Mouse (Mus musculus) bone marrow, adult 2 months (tissue): ENCODE measurements around the gene Wdr12. TPM values are rescaled to one million over a fixed set of nuclear protein-coding genes. Genes with fewer than 3 reads are reported as not detected.

Experiments used
- H3K27ac ChIP-seq: fragments of 200-500 bp; 2 replicates; pipeline ENCODE4 v1.5.1; 2012; ENCODE audit warnings: low read depth, mild to moderate bottlenecking, control low read depth, inconsistent platforms, low read length; ENCODE audit not compliant: control insufficient read depth, poor library complexity, insufficient read depth
- H3K4me1 ChIP-seq: fragments of 200-500 bp; 2 replicates; pipeline ENCODE4 v1.6.1; 2011; ENCODE audit warnings: low read length; ENCODE audit not compliant: control insufficient read depth, insufficient read depth
- H3K4me3 ChIP-seq: fragments of 200-500 bp; replicated peaks from 2 replicates; pipeline ENCODE3; 2011; ENCODE audit warnings: mild to moderate bottlenecking, low read depth, low read length, control low read depth; ENCODE audit not compliant: control insufficient read depth
- CTCF ChIP-seq: fragments of 200-500 bp; IDR thresholded peaks from 2 replicates; pipeline ENCODE4 v1.5.1; 2011; ENCODE audit warnings: low read length, control low read depth; ENCODE audit not compliant: control insufficient read depth, insufficient read depth
- POLR2A ChIP-seq: fragments of 200-500 bp; IDR thresholded peaks from 2 replicates; pipeline ENCODE4 v1.6.1; 2011; ENCODE audit warnings: low read depth, mild to moderate bottlenecking, control low read depth, low read length, borderline replicate concordance; ENCODE audit not compliant: control insufficient read depth
- WGBS: fragments of 180-500 bp; shearing (Covaris S2); methylation state at CpG from one replicate; pipeline ENCODE4 v1.1.7; 2018; 5-methylcytosine and 5-hydroxymethylcytosine counted together
- polyA plus RNA-seq: library from polyadenylated mRNA; stranded (reverse); fragments of >200 nt; gene quantifications from 2 replicates; pipeline ENCODE4 v1.2.4, GENCODE M21; 2011; ENCODE audit warnings: low replicate concordance; ENCODE audit not compliant: missing spikeins, insufficient read depth, insufficient read length

The Wdr12 gene
- 13.7 and 23.6 TPM in 2 replicates for polyA plus RNA-seq

DNA sequence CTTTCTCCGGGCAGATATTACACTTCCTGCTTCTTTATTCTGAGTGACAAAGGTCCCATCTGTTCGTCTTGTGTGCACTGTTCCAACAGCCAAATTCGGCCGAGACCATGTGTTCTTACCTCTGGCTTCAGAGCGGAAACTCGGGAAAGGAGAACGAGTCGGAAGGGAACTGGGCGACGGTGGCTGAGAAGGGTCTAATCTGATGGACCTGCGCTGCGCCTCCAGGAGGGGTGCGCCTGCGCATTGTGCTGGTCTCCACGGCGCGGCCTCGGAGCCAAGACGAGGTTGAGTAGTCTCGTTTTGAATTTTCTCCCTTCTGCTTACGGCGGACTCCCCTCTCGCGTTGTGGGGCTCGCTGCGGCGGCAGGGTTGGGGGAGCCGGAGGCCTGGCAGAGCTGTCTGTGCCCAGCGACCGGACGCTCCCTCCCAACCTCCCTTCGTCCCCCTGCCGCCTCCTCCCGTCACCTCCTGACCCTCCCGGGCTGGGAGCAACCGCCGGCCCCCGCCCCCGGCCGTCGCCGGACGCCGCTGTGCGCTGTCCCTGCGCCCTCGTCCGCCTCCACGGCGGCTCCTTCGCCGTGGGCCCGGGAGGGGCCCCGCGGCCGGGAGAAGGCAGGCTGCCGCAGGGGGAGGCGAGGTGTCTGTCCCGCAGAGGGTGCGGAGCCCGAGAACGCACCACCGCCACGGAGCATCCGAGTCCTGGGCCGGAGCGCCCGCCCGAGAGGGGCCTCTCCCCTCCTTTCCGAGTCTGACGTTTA, at the start of gene Wdr12, which contains the start of gene Carf:
Gene Wdr12 (minus strand): TSS at position 622 of the 758 bp plus-strand sequence.
Gene Carf (plus strand): TSS at position 224 of the 758 bp plus-strand sequence.
- peak within 1 kb of the TSS; percentile 93 for H3K27ac ChIP-seq
- WGBS = under 1% methylated on average over 71 of the region's 71 CpGs
- H3K4me3 ChIP-seq = peak within 1 kb of the TSS; percentile 69
- H3K4me1 ChIP-seq = no peaks in the 10 kb centered on the region
- TF ChIP-seq POLR2A (peak; percentile 67; the same call in 1 of the 2 replicates), CTCF (peak; percentile 21; the same call in 1 of the 2 replicates)

DNA sequence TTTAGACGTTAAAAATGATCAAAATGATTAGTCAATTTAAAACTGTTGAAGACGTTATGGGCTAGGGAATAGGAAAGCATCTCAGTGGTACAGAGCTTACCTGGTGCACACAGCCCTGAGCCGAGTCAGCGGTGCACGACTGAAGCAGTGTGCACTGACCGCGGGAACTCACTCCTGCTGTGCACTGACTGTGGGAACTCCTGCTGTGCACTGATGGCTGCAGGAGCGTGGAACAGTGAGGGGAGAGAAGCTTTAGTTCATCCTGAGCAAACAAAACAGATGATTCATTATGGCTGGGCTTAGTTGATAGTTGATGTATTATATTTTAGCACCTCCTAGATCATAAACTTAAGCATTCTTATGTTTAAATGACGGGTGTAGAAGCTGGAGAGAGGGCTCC, 38.9 kb upstream of the Wdr12 start:
- 83% methylated on average over 9 of the region's 9 CpGs for WGBS
- TF ChIP-seq CTCF = no peak
- no peak for TF ChIP-seq POLR2A
- Histone ChIP-seq H3K27ac (no peak overlapping the region), H3K4me3 (no peak overlapping the region), H3K4me1 (no peaks in the 10 kb centered on the region)

DNA sequence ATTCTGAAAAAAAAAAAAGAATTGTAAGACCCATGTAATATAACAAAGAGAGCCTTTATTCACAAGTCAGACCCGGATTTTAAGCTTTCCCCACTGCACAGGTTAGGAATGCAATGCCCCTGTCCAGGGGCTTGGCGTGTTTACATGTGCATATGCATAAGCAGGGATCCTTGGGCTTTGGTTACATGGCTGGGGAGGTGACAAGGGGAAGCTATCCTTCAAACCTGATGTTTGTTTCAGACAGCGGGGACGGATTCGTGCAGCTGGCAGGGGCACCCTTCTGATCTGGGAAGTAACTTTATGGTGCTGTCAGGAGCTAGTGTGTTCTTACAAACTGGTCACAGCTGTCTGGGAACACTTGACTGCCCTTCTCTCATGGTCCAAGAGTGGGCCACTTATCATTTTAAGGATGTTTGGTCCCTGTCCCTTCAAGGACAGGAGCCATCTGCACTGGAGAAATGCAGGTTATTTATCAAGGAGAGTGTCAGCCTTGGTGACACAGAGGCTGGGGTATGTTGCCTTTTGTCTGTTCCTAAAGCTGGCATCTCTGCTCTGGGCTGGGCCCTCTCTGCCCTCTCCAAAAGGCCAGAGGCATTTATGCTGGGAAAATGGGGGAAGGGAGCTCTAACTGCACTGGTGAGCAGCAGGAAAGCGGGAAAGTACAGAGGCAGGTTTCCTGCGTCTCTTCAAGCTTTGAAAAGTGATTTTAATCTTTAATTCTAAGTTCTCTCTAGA, 19.4 kb upstream of the Wdr12 start:
- H3K4me3 ChIP-seq = no peak overlapping the region
- 86% methylated on average over 7 of the region's 7 CpGs for WGBS
- H3K4me1 ChIP-seq = no peaks in the 10 kb centered on the region
- no peak for TF ChIP-seq POLR2A
- no peak for TF ChIP-seq CTCF
- H3K27ac ChIP-seq = no peak overlapping the region

DNA sequence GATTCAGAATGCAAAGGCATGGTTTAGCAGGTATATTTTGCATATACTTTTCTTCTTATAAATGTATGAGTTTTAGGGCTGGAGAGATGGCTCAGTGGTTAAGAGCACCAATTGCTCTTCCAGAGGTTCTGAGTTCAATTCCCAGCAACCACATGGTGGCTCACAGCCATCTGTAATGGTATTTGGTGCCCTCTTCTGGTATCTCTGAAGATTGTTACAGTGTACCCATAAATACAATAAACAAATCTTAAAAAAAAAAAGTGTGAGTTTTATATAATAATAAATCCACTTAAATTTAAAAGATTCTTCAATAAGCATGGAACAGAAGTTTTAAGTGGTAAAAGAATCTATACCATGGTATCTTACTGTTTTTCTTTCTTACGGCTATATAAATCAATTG, 6.1 kb upstream of the Wdr12 start:
- no peak overlapping the region for H3K4me3 ChIP-seq
- 91% methylated on average over 1 of the region's 1 CpGs for WGBS
- no peak for TF ChIP-seq CTCF
- TF ChIP-seq POLR2A = no peak
- no peaks in the 10 kb centered on the region for H3K4me1 ChIP-seq
- H3K27ac ChIP-seq = no peak overlapping the region

DNA sequence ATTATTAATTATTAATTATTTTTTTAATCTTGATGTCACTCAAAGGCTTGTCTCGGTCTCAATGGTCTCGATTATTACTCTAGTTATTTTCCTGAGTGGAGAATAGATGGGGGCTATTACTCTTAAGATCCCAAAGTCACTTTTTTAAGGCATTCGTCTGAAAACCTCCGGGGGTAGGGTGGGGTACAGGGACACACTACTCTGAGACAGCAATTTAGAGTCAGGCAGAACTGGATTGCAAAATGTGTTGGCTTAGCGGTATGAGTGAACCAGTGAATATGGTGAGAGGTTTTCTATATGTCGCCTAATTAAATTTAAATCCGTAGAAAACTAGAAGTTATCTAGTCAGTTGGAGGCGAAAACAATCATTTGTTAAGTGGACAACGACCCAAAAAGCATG, 394 bp upstream of the Wdr12 start:
- H3K4me1 ChIP-seq = no peaks in the 10 kb centered on the region
- H3K27ac ChIP-seq = no peak overlapping the region
- peak overlapping the region; percentile 41 for H3K4me3 ChIP-seq
- TF ChIP-seq CTCF = no peak
- no peak for TF ChIP-seq POLR2A
- WGBS = 10% methylated on average over 9 of the region's 9 CpGs

DNA sequence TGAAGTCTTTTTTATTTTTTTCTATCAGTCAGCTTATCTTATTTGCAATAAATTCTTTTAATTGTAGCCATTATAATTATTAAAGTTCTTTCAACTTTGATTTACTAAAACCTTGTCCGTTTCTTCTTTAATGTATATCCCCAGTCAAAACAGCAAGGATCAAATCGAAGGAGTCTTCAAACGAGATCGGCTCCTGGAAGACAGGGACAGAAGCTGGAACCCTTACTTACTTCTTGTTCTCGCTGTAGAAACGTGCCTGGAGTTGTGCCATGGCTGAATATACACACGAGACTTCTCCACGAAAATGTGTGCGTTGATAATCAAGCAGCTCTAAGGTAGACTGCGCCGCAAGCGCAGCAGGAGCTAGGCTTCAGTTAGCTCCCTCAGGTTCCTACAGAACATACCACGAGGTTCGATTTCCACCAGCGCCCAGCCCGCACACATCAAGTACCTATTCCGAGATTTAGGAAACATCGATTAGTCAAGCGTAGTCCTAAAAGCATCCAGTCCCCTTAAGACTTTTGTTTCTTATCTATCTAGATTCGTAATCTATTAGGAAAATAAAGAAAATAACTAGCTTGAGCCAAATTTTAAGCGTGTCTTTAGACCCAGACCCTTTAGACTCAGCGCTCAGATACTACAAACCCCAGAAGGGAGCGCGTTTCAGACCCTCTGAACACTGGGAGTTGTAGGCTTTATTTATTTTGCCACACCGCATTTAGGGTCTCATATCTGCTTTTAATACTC, 995 bp downstream of the Wdr12 start:
- TF ChIP-seq CTCF (no peak), POLR2A (no peak)
- Histone ChIP-seq H3K4me1 (no peaks in the 10 kb centered on the region), H3K27ac (peak overlapping the region; percentile 93; the same call in 1 of the 2 replicates), H3K4me3 (peak overlapping the region; percentile 69)
- under 1% methylated on average over 25 of the region's 25 CpGs for WGBS

DNA sequence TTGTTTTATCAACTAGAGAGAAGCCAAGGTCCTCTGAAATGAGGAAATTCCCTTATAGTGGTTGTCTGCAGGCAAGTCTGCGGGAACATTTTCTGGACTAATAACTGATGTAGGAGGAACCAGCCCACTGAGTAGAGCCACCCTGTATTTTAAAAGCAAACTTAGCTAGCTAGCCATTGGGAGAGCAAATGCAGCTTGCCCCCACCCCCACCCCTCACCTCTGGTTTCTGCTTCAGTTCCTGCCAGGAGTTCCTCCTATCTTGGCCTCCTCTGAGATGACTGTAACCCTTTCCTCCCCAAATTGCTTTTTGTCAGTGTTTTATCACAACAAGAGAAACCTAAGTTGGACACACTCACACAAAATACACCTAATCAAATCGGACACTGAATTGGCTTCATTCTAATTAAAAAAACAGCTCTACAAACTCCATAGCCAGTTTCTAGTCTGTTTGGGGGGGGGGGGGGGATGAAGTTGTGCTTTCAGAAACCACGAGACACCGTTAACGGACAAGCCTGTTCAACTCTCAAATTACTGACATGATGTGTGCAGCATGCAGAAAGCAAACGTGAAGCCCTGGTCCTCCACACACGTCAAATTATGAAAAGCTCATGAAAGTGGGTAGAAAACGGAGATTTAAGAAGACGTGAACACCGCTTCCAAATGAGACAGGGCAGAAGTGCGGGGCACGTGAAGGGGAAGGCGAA, 1.7 kb downstream of the Wdr12 start:
- 2% methylated on average over 13 of the region's 13 CpGs for WGBS
- no peaks in the 10 kb centered on the region for H3K4me1 ChIP-seq
- H3K4me3 ChIP-seq = peak overlapping the region; percentile 69
- TF ChIP-seq POLR2A (no peak), CTCF (no peak)
- H3K27ac ChIP-seq = no peak overlapping the region
